Mouse (Mus musculus) cerebellum, postnatal 25 days (tissue): ENCODE measurements around the gene Camsap1.
A peak's percentile ranks its signal among the peaks of the same experiment; 100 is the strongest.

Experiments used
- DNase-seq, 2 experiments: peaks; one replicate each; pipeline ENCODE4 v3.0.0; 2021; ENCODE audit warnings: mixed read lengths in 2 of 2

Camsap1 gene

DNA sequence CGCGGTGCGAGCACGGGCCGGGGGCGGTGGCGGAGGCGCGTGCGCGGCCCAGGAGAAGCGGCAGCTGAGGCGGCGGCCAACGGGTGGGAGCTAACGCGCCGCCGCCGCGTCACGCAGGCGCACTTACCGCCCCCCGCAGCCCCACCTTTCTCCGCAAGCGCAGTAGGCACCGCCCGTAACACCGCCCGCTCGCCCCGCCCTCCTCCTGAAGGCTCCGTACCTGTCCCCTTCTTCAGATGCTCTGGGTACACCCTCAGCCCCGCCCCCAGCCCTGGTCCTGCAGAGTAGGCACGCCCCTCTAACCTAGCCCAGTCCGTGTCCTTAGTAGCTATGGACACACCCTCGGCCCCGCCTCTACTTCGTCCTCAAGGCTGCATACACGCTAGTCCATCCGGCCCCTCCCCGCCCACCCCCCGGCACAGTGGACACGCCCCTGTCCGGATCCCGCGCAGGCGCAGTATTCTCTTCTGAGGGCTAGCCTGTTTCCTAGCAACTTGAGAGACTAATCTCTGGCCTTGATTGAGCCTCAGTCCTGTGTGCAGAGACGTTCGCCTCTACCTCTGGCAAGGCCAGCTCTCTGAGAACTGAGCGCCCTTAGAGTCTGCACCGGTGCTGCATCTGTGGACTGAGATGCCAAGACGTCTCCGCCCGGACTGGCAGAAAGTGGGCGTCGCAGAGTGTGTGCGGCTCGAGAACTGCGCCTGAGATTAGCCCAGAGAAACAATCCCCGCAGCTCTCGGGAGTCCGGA is at the start of gene Camsap1:
TSS of gene Camsap1 (minus strand) at position 124 of the 749 bp plus-strand sequence.
- peak; percentile 100 for DNase-seq

DNA sequence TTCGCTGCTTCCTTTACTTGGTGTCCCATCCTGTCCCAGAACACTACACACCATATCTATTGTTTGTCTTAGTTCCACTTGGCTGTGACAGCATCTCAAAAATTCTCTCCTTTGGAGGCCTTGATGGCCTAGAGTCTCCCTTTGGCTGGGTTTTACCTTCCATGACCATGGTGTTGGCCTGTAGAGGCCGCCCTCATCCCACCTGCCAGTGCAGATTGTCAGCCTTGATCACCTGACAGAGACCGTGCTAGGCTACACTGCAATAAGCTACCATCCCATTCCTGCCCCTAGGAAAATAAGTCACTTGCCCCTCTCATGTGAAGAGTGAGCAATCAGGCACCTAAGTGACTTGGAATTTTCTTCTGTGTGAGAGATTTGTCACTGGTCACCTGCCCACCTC is 47.2 kb upstream of the Camsap1 start:
- peak; percentile 30 to 51 for DNase-seq

DNA sequence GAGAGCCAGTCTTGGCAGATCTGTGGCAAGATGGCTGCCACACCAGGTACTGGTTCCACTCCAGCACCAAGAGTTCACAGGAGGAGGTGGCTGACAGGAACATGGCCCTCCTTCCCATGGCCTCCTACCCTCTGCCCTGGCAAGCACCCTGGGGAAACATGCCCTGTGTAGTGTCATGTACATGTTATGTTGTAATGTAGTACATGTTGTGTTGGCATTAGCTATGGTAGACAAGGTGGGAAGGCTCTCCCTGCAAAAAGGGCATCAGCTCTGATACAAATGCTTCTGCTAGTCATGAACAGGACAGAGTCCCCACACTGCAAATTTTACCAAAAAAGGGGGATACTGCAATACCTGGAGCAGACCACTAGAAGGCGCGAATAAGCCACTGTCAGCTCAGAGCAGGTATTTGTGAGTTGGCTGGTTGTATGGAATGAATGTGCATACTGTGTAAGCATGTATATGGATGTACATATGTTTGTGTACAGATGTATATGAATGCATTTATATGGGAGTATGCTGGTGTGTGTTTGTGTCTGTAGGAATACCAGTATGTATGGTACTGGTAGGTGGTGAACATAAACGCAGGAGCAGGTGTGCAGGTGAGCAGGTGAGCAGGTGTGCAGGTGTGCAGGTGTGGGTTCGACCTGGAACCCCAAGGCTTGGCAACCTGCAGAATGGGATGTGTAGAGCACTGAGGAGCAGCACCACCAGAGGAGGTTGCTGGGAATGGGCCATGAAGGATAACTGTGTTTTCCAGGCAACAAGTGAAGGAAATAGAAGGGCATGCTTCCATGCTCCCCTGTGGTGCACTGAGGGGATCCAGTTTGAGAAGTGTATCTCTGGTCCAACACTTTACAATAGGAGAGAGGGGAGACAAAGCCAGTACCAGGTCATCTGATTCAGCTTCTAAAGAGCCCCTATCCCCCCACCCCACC is 41.3 kb upstream of the Camsap1 start:
- peak; percentile 68 to 71 for DNase-seq

DNA sequence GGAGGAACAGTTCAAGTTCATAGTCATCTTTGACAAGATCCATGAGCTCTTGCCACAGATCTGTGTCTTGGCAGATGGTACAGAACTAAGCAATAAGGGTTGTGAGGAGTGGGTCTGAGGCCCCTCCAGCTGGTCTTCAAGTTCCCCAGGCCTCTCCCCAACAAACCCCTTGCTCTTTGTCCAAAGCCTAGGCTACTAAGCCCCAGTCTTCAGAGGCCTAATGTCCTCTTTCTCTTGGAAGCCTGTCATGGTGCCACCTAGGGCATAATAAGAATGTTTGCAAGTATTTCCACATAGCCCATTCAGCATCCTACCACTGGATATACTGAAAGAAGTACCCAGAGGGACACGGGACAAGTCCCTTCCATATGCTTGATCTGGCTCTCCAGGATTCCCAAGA is 39.5 kb upstream of the Camsap1 start:
- DNase-seq: no peak

DNA sequence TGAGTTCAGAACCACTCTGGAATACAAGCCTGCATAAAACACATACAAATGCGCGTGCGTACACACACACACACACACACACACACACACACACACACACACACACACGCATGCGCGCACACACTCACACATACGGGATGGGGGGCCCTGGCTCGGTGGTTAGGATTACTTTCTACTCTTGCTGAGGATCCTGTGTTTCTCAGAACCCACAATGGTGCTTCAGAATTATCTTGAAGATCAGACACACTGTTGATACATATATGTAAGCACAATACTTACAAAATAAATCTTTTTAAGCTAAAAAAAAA is 39.1 kb upstream of the Camsap1 start:
- DNase-seq: no peak

DNA sequence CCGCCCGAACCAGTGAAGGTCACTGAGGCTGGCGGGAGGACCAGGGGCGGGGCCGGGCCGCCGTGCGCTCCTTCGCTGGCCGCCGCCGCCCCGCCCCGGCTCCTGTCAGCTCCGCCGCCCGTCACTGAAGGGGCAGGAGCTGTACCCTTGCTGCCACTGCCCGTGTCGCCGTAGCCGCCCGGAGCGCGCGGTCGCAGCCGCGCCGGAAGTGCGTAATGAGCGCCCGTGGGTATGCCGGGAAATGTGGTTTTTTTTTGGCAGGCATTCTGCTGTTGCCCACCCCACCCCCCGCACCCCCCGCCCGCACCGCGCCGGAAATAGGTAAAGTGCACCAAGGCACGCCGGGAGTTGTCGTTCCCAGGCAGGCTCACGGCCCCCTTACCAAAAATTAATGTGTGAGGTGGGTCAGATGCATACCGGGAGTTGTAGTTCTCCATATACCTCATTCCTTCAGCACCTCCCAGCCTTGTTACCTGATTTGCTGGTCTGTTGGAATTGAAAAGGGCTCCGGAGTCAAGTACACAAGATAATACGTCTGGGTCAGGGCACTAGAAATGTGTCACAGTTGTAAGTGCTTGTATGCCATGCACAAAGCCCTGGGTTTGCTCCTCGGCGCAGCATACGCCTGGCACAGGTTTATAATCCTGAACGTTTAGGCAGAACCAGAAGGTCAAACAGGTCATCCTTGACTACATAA is 38.6 kb upstream of the Camsap1 start, which contains the start of gene Ubac1:
TSS of gene Ubac1 (minus strand) at position 187 of the 697 bp plus-strand sequence.
- peak; percentile 95 to 97 for DNase-seq

DNA sequence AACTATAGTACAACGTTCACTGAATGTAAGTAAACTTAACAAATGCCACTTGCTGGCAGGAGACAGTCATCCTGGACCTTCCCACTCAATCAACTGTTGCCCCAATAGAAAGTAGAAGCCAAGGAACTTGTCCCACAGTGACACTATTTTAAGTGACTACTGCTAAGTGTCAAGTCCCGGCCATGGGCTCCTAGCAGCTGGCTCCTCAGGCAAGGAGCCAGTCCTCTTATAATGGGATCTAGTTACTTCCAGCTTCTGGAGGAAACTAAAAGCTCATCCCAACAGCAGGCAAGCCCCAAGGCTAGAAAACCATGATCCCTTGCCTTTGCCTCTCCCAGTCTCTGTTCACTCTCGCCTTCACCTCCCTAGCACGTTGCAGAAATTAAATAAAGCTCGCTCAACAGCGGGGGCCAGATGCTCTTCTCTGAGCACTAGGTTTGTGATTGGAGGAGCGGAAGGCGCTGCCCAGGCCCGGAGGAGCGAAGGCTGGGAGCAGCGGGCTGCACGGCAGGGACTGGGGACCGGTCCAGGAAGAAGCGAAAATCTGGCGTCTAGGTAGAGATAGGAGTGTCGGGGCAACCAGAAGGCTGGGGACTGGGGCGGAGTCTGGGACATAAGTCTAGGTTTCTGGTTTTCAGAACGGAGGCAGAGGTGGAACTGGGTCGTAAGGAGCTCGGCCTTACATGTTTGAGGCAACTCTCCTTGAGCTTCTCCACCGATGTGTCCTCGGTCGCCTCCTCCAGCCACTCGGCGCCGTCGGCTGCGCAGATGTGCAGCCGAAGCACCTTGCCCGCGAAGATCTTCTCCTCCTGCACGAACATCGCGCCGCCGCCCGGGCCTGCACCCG is 37.9 kb upstream of the Camsap1 start:
- peak; percentile 90 to 91 for DNase-seq

DNA sequence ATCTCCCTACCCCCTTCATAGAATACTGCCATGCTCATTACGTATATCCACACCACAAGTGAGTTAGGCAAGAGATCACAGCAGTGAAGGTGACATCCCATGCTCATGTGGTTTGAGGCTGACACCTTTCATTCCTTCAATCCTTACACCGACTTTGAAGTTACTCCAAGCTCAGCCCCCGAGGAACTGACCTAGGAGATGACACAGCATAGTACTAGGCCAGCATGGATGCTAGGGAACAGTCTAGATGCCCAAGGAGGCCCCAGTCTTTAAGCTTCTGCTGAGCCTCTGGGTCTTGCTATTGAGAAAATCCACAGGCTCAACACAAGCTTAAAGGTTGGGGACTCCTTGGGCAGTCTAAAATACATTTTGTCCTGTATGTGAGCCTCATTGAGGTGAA is 36.8 kb upstream of the Camsap1 start:
- no peak for DNase-seq

DNA sequence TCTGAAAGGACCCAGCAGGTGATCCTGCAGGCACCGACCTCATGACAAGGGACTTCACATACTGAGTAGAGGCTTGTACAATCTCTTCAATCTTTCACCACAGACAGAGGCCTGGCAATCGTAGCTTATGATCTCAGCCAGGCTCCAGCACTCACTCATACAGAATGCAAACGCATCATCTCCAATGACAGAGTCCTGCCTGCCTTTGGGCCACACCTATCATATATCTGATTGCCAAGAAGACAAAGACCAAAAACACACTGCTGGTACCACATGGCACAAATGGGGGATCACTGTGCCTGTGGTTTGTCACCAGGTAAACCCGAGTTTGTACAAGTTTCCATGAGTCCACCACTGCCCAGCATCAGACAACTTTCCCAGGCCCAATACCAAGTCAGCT is 34.2 kb upstream of the Camsap1 start:
- DNase-seq: no peak

DNA sequence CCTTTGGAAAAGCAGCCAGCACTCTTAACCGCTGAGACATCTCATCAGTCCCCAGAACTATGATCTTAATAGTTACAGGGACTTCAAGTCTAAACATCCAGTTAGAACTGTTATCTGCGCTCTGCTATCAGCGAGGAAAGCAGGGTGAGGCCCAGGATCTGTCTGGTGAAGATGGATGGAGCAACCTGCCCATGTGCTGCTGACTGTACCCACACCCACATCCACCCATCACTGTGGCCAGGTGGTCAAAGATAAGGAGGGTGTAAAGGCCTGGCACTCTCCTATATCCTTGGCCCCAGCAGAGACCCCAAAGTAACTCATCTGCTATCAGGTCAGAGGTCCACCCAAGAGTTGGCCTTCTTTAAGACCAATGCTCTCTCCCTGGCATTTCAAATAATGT is 30.6 kb upstream of the Camsap1 start:
- DNase-seq: no peak

DNA sequence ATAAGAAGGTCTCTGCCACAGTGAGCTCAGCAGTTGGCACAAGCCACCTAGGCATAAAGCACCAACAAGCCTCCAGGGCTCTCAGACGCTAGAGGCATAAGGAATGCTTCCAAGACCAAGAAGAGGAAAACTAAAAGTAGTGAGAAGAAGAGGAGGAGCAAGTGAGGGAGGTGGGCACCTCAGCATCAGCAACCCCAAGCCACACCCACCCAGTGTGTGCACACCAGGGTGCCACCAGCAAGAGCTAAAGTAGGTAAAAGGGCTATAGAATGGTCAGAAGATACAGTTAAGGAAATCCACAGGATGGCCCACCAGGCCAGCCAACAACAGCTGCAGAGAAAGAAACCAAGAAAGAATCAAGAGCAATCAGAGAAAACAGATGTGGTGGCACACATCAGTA is 28.3 kb upstream of the Camsap1 start:
- DNase-seq: no peak

DNA sequence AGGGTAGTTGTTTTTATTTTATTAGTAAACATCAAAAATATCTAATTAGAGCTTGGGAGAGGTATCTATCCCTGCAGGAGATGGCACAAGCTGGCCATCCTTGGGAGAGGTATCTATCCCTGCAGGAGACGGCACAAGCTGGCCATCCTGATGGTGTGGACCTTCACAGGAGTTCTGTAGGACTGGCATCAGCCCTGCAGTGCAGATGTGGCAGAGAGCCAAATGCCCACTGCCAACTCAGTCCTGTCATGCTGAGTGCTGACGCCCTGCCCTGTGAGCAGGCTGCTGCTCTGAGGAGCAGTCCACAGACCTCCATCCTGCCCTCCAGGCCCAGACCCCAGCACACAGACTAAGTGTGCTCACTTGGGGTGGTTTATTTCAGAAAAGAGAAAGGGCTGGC is 18.9 kb upstream of the Camsap1 start:
- peak; percentile 90 to 93 for DNase-seq

DNA sequence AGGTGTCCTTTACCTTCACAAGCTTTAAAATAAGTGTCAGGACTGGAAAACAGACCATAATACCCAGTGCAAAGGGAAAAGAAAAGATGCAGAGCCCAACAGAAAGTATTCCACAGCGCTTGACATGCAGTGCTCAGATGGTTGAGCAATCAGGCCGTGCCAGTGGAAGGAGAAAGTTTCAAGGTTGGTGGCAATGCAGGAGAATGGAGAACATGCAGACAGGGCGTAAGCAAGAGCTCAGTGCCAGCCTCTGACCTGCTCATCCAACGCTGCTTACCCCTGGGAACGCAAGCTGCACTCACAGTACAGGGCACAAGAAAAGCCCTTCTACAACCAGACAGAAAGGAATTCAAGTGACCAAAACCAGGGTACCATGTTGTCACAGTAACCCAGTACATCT is 18.1 kb upstream of the Camsap1 start:
- DNase-seq: peak; percentile 30 to 41

DNA sequence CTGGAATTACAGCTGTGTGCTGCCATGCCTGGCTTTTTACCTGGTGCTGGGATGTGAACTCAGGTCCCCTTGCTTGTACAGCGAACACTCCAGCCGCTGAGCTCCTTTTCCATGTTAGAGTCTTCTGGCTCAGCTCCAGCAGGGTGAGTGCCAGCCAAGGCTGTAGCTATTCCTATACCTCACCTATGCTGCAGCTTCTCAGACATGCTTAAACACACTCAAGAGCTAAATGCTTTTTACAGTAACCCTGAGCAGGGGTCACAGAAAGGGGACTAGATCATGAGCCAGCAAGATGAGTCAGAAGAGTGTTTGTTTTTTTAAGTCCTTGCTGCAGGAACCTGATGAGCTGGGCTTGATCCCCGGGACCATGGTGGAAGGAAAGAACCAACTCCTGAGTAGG is 14.6 kb upstream of the Camsap1 start:
- DNase-seq: peak; percentile 52 to 69

DNA sequence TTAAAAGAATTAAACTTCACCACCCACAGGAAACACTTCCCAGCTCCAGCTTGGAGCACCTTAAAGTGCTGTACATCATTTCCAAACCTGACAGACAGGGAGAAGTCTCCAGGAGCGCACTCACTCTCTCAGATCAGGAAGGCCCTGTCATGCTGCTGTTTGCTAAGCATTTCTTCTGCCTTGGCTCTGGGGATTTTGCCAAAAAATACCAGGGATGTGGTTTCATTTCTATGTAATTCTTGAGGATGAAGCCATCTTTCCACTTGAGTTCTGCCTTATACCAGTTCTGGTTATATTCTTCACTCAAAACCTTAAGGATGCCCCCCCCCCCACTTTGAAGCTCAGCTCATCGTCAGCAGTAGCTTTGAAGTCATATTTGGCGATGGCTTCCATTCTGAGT is 11.7 kb upstream of the Camsap1 start:
- no peak for DNase-seq

DNA sequence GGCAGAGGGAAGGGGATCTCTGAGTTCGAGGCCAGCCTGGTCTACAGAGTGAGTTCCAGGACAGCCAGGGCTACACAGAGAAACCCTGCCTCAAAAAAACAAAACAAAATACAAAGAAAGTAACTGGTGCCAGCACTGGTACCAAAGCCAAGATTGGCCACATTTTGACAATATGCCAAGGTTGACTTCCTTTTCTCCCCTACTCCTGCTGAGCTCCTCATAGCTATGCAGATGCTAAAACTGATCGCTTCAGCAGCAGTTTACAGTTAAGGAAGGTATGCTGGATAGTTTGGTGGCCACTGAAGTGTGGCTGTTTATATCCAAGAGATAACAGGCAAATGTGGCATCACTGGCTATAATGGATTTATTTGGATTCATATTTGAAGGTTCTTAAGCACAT is 9.2 kb upstream of the Camsap1 start:
- peak in 1 of 2 experiments; percentile 33 for DNase-seq

DNA sequence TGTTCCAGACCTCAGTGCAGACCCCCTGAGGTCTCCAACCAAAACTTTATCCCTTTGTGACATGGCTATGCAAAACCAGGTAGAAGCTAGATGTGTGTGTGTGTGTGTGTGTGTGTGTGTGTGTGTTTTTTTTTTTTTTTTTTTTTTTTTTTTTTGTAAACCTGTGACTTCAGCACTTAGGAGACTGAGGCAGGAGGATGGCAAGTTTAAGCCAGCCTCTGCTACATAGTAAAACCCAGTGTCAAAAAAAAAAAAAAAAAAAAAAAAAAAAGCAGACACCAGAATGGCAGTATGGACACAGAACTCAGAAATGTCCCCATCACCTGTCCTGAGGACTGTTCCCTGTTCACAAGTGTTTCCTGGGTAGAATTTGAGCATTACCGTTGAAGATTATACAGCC is 6.6 kb upstream of the Camsap1 start:
- no peak for DNase-seq

DNA sequence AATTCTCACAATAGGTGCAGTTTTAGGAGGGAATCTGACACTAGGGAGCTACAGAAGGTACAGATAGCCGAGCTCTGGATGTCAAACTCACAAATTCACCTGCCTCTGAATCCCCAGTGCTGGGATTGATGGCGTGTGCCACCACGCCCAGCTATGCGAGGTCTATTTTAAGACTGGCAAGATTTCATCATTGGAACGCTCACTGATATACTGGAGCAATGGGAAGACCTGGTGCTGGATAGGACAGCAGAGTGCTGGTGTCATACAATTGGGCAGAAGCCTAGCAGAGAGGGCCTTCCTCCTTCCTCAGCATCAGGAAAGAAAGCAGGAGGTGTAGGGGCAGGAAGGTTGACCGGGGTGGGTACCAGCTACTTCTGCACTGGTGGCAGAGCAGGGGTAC is 4.7 kb upstream of the Camsap1 start:
- DNase-seq: peak in 1 of 2 experiments; percentile 35

DNA sequence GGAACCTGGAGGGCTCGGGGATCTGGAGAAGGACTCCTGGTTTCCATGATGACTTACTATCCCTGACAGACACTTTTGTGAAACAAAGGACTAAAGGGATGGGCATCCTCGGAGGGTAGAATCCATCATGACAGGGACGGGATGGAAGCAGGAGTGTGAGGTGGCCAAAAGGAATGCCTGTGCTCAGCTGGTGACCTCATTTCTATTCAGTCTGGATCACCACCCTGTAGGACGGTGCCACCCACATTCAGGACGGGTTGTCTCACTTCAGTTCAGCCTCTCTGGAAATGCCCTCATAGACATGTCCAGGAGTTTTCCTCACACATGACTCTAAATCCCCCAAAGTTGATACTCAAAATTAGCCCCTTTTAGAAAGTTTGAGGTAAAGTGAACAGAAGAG is 3.5 kb upstream of the Camsap1 start:
- no peak for DNase-seq

DNA sequence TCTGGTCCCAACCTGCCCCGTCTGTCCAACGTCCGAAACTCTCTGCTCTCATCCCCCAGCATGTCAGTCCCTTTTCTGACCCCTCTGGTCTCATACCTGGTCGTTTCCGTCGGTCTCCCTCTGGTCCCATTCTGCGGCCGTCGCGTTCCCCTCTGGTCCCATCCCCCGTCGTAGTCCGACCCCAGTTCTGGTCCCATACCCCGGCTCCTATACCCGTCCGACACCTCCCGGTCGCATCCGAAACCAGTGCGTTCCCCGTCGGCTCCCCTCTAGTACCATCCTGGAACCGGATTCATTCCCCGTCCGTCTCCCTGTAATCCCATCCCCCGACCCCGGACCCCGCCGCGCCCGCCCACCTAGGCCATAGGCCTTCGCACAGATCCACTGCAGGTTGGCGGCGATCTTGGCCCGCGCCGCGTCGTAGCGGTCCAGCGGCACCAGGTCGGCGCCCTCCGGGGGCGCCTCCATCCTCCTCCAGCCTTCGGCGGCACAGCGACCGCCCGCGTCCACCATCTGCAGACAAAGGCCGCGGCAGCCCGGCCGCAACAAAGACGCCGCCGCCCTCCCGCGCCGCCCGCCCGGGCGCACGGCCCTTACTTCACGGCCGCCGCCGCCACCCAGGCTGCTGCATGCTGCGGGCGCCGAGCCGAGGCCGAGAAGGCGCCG is 523 bp downstream of the Camsap1 start:
- DNase-seq: no peak

DNA sequence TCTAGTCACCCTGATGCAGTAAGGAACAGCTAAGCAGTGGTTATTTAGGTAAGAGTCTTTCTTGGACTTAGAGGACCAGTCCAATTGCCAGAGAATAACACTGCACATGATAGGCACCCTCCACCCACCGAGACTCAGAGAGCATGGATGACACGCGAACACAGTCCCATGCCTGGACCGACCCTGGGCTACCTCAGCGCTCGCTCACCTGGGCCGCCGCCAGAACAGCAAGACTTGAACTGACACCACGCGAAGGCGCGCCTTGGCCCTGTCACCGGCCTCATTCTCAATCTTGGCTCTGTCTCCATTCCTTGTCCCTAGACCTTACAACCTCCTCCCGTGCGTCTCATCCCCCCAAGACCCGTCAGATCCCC is 1.0 kb downstream of the Camsap1 start:
- peak; percentile 77 to 86 for DNase-seq

DNA sequence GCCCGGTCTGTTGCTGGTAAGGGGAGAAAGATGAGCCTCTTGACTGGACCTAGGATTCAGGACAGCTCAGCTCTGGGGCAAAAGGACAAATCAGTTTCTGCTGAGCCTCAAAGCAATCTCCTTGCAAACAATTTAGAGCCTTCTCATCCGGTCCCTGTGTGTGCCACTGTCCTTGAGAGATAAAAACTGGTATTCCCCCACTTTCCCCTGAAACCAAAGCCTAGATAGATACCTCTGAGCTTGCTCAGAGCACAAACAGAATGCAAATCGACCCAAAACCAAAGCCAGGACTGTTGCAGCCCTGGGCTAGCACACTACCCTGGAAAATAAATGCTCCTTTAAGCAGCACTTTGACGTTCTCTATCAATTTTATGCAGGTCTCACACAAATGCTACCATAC is 4.1 kb downstream of the Camsap1 start:
- no peak for DNase-seq
